Mouse (Mus musculus): ENCODE measurements around the gene Nudt9.

GRCm38 (mm10) chr5:104074388-104074787, 28.3 kb downstream of the Nudt9 start:
- TF ChIP-seq POLR2A (IDR thresholded peaks at IDR 0.05; ENCODE audit: insufficient read depth, low read length) (no peak), CTCF (IDR thresholded peaks at IDR 0.05; ENCODE audit: low read depth, low read length) (peak; percentile 89)
